Mouse (Mus musculus): Measurements from ENCODE around the gene Trp53tg5.

The Trp53tg5 gene

GRCm38 (mm10) chr2:164496331-164496730, 22.8 kb upstream of the Trp53tg5 start:
- DNase-seq (ENCODE audit: low spot score): no peak

GRCm38 (mm10) chr2:164494126-164494525, 20.6 kb upstream of the Trp53tg5 start:
- no peak for DNase-seq (ENCODE audit: low spot score)

- no peak for DNase-seq (ENCODE audit: low spot score)
Measured at GRCm38 (mm10) chr2:164487812-164488211, 14.3 kb upstream of the Trp53tg5 start.

- DNase-seq (ENCODE audit: low spot score): no peak
Measured at GRCm38 (mm10) chr2:164487115-164487527, 13.6 kb upstream of the Trp53tg5 start.

GRCm38 (mm10) chr2:164486258-164487114, 13.0 kb upstream of the Trp53tg5 start:
- DNase-seq (ENCODE audit: low spot score): peak; percentile 60

GRCm38 (mm10) chr2:164485681-164486257, 12.2 kb upstream of the Trp53tg5 start, which contains the start of gene Dbndd2:
Gene Dbndd2, plus strand, starts transcription at chr2:164486106.
- peak; percentile 41 for DNase-seq (ENCODE audit: low spot score)

GRCm38 (mm10) chr2:164470254-164470653, 3.3 kb downstream of the Trp53tg5 start:
- peak; percentile 77 for DNase-seq (ENCODE audit: low spot score)

- no peak for DNase-seq (ENCODE audit: low spot score)
Measured at GRCm38 (mm10) chr2:164466787-164467186, 6.7 kb downstream of the Trp53tg5 start.

- no peak for DNase-seq (ENCODE audit: low spot score)
Measured at GRCm38 (mm10) chr2:164465161-164465560, 8.4 kb downstream of the Trp53tg5 start.

- peak; percentile 99 for DNase-seq (ENCODE audit: low spot score)
Measured at GRCm38 (mm10) chr2:164460745-164461551, 12.6 kb downstream of the Trp53tg5 start, which contains the start of gene Gm20458. Gene Gm20458, plus strand, starts transcription at chr2:164460967.

GRCm38 (mm10) chr2:164458535-164458934, 15.0 kb downstream of the Trp53tg5 start:
- DNase-seq (ENCODE audit: low spot score): peak; percentile 57

GRCm38 (mm10) chr2:164457942-164458341, 15.6 kb downstream of the Trp53tg5 start:
- peak; percentile 89 for DNase-seq (ENCODE audit: low spot score)

- no peak for DNase-seq (ENCODE audit: low spot score)
Measured at GRCm38 (mm10) chr2:164456864-164457300, 16.6 kb downstream of the Trp53tg5 start, which contains the start of gene Sys1. Gene Sys1, plus strand, starts transcription at chr2:164456964.

- no peak for DNase-seq (ENCODE audit: low spot score)
Measured at GRCm38 (mm10) chr2:164456413-164456812, 17.1 kb downstream of the Trp53tg5 start.

GRCm38 (mm10) chr2:164455421-164456190, 17.9 kb downstream of the Trp53tg5 start:
- DNase-seq (ENCODE audit: low spot score): peak; percentile 65

- peak; percentile 92 for DNase-seq (ENCODE audit: low spot score)
Measured at GRCm38 (mm10) chr2:164454846-164455245, 18.7 kb downstream of the Trp53tg5 start.

- no peak for DNase-seq (ENCODE audit: low spot score)
Measured at GRCm38 (mm10) chr2:164453887-164454500, 19.5 kb downstream of the Trp53tg5 start.

GRCm38 (mm10) chr2:164453047-164453757, 20.3 kb downstream of the Trp53tg5 start:
- DNase-seq (ENCODE audit: low spot score): peak; percentile 37

- peak; percentile 46 for DNase-seq (ENCODE audit: low spot score)
Measured at GRCm38 (mm10) chr2:164452000-164452676, 21.4 kb downstream of the Trp53tg5 start.
